In genomic region chrX:134507977-134508376, GRCm38 (mm10) we compare ENCODE assay signal across 27 mouse cellular contexts. TPM values are rescaled to one million over a fixed set of nuclear protein-coding genes. Genes with fewer than 3 reads are reported as not detected.
"Had no signal": no experiment of that assay in that cellular context is flagged by ENCODE, and none has a peak within 500 bp of the region (broad histone marks: within the 10 kb centered on the region; RNA-seq: fewer than 3 reads in every experiment).

No protein-coding gene starts in this region.

- DNase-seq: kidney, adult 11 months; kidney, adult 8-10 months; kidney, postnatal 14 days; liver; lung, adult 18-20 months; lung, postnatal 10 days; lung, postnatal 36 days; thymus, adult 2 months; thymus, postnatal 14 days; thymus, postnatal 4 days had no signal

- H3K4me3 ChIP-seq: kidney, embryonic 15.5 days; limb, embryonic 10.5 days; limb, embryonic 13.5 days; liver, embryonic 12.5 days; liver, embryonic 15.5 days; lung, embryonic 15.5 days; megakaryocyte, embryonic 14.5 days; midbrain, embryonic 10.5 days; midbrain, embryonic 13.5 days had no signal

- ATAC-seq: liver, embryonic 12.5 days; midbrain, embryonic 13.5 days had no signal

- H3K27me3 ChIP-seq: kidney, embryonic 15.5 days; limb, embryonic 13.5 days; liver, embryonic 12.5 days; liver, embryonic 15.5 days; lung, embryonic 15.5 days; midbrain, embryonic 13.5 days had no signal

- H3K27ac ChIP-seq: kidney, embryonic 15.5 days; limb, embryonic 10.5 days; limb, embryonic 13.5 days; liver, embryonic 12.5 days; liver, embryonic 15.5 days; lung, embryonic 15.5 days; midbrain, embryonic 10.5 days; midbrain, embryonic 13.5 days; stomach, postnatal 0 days had no signal

RNA-seq across cellular contexts. Expression of gene Taf7l, which starts 31.7 kb away (rescaled TPM):
- total RNA-seq: layer of hippocampus, postnatal 14 days; midbrain, postnatal 0 days had no signal
- polyA plus RNA-seq: kidney, embryonic 15.5 days; large intestine, adult 2 months; liver, embryonic 12.5 days; liver, embryonic 15.5 days; lung, embryonic 15.5 days; midbrain, embryonic 10.5 days; midbrain, embryonic 13.5 days; neural tube, embryonic 11.5 days; small intestine, adult 2 months; spleen, adult 2 months; stomach, embryonic 14.5 days; stomach, postnatal 0 days; thymus, adult 2 months had no signal
